Mouse (Mus musculus): ENCODE measurements around the gene Lmtk2.
A peak's percentile ranks its signal among the peaks of the same experiment; 100 is the strongest.

Gene Lmtk2

DNA sequence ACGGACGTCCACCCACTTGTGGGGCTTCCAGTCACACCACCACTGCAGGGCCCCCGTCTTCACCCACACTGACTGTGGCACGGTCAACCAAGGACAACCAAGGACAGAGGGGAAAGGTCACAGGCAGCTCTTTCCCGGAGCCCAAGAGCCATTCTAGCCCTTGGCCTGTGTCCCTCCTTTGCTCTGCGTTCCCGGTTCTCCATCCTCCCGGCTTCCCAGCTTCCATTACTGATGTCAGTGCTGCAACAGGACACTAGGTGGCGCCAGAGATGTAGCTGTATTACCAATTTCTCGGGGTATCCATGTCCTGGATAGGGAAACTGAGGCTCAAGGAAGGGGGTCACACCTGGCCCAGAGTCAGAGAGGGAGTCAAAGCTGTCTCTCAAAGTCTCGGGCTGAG is 107.2 kb downstream of the Lmtk2 start:
- DNase-seq (ENCODE audit: extremely low read depth, low read depth) = no peak

DNA sequence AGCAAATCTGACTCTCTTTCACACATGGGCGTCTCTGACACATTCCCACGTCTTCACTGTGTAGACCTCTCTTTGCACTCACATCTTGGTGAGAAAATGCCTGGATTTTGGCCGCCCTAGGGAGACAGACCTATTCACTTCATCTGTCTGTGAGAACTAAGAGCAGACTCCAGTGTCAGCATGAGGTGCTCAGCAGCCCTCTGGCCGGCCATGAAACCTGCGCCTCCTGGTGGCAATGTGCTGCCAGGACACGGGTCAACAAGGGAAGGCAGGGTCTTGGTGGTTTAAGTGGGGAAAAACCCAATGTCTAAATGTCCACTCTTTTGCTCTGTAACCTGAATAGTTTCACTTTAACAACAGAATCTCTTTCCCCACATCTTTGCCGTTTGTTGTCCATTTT is 114.2 kb downstream of the Lmtk2 start:
- DNase-seq (ENCODE audit: extremely low read depth, low read depth) = no peak

DNA sequence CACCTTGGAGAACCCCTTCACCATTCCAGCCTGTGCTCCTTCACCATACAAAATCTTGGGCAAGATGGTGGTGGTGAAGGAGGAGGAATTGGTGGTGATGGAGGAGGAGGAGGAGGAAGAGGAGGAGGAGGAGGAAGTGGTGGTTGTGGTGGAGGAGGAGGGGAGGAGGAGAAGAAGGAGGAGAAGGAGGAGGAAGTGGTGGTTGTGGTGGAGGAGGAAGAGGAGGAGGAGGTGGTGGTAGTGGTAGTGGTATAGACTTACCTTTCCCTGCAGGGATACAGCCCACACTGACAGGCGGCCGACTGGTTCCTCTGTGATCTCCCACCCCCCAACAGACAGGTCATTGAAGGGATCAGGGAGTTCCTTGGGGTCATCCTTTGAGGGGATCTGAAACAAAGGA is 115.8 kb downstream of the Lmtk2 start:
- DNase-seq (ENCODE audit: extremely low read depth, low read depth) = no peak

DNA sequence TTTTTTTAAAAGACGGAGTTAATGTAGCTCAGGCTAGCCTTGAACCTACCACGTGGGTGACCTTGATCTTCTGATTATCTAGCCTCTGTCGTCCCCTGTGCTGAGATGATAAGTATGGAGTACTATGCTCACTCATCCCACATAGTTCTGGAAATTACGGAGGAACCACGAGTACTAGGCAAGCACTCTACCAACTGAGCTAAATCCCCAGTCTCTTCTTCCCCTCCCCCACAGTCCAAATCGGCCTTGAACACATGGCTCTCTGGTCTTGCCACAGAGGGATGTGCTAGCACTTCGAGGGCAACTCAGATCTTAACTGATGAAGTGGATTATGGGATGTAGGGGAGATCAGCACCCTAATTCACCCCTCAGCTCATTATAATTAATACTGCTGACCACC is 117.8 kb downstream of the Lmtk2 start:
- DNase-seq (ENCODE audit: extremely low read depth, low read depth) = no peak

DNA sequence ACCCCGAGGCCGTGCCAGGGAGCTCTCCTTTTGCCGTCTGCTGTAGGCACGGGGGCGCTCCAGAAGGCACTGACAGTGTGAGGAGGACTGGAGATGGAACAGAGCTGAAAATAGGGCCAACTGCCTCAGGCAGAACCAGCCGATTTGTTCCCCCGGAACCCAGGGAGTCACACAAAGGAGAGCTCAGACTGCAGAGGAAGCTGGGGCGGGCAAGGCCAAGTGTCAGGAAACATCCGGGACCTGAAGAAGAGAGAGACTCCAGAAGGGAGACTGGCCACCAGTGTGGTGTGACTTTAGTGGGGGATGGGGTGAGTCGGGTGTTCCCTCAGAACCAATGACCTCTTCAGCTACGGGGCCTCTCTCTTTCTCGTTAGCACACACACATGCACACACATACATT is 119.1 kb downstream of the Lmtk2 start:
- no peak for DNase-seq (ENCODE audit: extremely low read depth, low read depth)

DNA sequence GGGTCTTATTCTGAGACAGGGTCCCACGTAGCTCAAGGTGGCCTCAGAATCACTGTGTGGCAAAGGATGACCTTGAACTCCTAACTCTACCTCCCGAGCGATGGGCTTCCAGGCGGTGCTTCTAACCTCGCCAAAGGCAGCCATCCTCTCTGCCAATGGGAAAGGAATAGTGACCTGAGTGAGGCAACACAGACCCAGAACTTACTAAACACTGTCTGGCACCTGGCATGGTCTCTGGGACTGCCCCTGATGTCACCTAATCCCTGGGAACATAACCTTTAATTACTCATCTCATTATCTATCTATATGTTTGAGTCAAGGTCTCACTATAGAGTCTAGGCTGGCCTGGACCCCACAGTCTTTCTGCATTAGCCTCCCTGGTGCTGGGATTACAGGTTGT is 119.7 kb downstream of the Lmtk2 start:
- no peak for DNase-seq (ENCODE audit: extremely low read depth, low read depth)

DNA sequence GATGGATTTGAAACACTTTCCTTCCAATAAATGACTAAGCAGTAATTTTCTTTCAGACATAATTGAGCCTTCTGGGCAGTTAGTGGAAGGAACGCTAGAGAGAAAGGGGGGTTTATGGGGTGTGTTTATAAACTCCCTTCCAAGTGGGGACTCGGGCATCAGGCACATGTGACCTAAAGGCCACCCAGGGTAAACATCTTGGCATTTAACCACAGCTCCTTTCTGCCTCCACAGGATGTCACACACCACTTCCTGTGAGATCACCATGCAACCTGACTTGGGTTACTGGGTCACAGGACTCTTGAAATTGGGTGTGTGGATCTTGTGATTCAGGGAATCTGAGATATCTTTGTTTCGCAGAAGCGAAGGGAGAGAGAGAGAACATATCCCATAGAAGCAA is 121.1 kb downstream of the Lmtk2 start:
- DNase-seq (ENCODE audit: extremely low read depth, low read depth) = no peak

DNA sequence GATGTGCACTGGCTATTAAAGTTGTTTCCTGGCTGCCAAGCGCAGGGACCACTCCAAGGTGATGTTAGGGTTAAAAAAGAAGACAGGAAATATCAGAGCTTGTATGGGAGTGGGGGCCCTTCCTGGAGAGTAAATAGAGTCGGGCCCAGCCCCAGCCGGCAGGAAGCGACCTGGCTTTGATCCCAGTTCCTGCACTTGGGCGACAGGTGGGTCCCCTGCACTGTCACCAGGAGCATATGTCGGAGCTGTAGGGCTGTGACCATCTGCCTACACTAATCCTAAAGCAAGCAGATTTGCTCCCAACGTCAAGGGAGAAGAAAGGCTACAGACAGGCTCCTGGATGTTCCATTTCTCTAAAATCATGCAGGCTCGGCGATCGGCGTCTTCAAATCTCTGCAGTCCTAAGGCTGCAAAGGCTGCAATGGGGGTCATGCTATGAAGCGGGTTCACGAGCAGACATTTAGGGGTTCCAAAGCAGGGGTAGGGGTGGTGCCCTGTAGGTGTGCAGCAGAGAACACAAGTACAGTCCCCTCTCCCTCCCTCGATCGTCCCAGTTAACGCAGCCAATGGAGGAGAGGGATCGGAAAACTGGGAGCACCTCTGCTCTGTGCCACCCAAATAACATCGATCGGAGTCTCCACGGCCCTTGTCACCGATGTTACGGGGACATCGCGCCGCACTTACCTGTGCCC is 122.7 kb downstream of the Lmtk2 start:
- no peak for DNase-seq (ENCODE audit: extremely low read depth, low read depth)

DNA sequence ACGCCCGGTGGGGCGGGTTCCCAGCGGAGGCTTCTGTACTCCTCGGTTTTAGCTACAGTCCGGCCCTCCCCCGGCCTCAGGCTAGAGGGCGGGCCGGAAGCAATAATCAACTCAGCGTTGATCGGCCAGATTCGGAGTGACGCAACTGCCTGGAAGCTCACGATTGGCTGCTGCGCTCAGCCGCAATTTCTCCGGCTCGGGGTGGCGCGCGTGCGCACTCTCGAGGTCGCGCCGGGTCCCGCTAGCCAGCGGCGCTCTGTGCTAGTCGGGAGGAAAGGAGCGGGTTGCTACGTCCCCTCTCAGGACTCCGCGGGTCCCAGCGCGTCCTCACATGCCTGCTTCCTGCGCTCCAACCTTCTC is 123.2 kb downstream of the Lmtk2 start, which contains the start of gene Tecpr1:
Gene Tecpr1 (minus strand): TSS at position 113 of the 360 bp plus-strand sequence.
- DNase-seq (ENCODE audit: extremely low read depth, low read depth) = peak; percentile 84

DNA sequence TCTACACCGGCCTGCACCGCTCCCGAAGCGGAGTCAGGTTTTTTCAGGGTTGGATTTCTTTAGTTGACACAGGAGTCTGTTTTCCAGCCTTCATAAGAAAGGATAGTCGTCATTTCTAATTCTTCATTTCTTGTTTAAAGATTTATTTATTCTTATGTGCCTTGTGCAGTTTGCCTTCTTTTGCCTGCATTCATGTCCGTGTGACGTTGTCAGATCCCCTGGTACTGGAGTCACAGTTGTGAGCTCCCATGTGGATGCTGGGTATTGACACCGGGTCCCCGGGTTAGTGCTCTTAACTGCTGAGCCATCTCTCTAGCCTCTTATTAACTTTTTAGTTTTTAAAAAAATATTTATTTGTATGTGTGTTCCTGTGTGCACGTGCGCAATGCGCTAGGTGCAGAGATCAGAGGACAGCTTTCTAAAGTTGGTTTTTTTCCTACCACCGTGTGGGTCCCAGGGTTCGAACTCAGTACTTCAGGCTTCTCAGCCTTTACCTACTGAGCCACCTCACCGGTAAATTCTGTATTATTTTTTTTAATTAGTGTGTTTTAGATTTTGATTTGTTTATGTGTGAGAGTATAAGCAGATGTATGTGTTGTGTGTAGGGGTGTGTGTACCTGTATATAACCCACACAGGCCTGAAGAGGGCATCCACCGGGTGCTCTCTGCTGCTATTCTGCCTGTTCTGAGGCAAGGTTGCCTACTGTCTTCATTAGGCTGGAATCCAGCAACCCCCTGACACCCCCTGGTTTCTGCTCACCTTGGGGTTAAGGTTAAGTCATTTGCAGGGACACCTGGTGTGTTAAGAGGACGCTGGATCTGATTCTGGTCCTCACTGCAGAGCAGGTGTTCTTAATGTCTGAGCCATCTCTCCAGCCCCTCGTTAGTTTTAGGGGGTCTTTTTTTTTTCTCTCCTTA is 123.9 kb downstream of the Lmtk2 start:
- no peak for DNase-seq (ENCODE audit: extremely low read depth, low read depth)

DNA sequence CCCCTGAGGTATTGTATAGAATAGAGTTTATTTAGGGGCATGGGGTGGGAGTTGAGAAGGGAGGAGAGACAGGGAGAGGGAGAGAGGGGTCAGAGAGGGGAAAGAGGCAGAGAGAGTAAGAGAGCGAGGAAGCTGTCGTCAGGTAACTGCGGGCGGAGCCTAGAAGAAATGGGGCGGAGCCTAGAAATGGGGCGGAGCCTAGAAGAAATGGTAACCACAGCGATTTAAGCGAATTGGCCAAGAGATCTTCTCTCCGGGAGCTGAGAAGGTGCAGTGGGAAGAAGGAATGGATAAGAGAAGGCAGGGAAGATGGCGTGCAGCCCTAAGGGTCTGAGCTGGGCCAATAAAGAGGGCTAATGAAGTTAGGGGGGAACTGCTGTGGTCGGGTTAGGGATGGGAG is 126.0 kb downstream of the Lmtk2 start:
- no peak for DNase-seq (ENCODE audit: extremely low read depth, low read depth)

DNA sequence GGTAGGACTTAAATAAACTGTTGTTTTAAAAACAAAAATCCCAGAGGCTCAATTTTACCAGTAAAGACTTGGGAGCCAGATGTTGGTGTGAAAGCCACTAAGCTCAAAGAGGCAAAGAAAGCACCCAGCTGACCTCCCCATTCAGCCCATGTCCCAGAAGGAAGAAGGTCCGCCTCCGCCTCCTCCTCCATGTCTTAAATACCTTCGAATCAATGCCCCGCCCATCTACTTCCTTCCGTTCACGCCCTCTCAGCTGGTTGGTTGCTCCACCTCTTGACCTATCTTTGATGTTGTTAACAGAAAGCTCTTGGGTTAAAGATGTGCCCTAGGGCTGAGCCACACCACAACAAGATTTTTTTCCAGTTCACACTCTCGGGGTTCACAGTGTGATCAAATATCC is 130.0 kb downstream of the Lmtk2 start:
- DNase-seq (ENCODE audit: extremely low read depth, low read depth) = no peak

DNA sequence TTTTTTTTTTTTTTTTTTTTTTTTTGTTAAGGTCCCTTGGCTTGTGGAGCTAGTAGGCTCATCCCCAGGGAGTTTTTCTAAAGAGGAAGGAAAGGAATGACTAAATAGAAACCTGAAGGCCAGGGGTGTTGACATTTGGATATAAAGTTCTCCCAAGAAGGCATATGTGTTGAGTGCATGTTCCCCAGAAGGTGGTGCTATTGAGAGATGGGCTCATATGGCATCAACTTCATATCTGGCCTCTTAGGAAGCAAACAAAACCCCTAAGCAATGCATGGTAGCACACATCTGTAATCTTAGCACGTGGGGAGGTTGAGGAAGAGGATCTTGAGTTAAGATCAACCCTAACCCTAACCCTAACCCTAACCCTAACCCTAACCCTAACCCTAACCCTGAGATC is 131.2 kb downstream of the Lmtk2 start:
- no peak for DNase-seq (ENCODE audit: extremely low read depth, low read depth)

DNA sequence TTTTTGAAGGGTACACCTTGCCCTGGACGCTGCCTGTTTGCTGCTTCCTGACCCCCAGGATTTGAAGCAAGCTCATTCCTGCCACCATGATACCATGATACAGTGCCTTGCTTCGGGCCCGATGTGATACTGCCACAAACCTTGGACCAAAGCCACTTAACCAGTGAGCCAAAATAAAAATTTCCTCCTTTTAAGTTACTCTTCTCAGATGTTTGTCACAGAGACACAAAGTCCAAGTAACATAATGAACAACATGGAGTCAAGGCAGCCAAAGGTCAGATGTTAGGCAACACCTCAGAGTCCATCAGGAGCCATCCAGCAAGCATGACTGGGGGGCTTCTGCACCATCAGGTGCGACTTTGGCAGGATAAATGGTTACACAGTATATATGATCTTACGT is 132.3 kb downstream of the Lmtk2 start:
- no peak for DNase-seq (ENCODE audit: extremely low read depth, low read depth)

DNA sequence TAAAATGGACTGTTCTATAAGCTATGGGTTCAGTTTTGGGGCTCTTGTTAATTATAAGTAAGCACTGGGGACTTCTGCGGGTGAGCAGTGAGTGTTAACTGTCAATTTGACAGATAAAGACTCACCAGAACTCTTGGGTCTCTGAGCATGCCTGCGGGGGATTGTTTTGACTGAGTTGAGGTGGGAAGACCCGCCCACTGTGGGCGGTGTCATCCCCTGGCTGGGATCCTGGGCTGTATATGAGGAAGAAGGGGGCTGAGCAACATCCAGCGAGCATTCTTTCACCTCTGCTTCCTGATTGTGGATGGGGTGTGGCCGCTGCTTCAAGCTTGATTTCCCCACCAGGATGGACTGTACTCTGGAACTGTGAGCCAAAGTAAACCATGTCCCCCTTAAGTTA is 134.0 kb downstream of the Lmtk2 start:
- DNase-seq (ENCODE audit: extremely low read depth, low read depth) = peak; percentile 65

DNA sequence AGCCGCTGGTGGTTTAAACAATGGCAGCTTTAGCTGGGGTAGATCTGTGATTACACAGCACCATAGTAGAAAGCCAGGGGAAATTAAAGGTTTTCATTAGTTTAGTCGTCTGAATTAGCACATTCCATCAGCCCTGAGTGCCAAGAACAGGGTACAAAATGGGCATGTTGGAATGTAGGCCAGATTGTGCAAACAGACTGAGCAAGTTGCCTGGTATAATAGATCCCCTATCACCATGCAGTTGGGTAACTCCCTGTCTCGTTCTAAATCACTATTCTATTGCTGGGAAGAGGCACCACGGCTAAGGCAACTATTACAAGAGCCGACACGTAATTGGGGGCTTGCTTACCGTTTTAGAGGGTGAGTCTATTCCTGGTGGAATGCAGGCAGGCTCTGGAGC is 134.5 kb downstream of the Lmtk2 start:
- no peak for DNase-seq (ENCODE audit: extremely low read depth, low read depth)

Measured in MEL-GATA-1-ER (cell line).